Mouse (Mus musculus) heart, postnatal 0 days (tissue): ENCODE data around the gene Lrp5. TPM values are rescaled to one million over a fixed set of nuclear protein-coding genes. Genes with fewer than 3 reads are reported as not detected.

ENCODE experiments used
- ATAC-seq: fragments of 200-750 bp; cut with Nextera tagmentation; 2 replicates; pipeline ENCODE4 v1.8.0; 2017; ENCODE audit warnings: low read depth, moderate number of reproducible peaks, moderate library complexity; ENCODE audit not compliant: insufficient read depth
- DNase-seq: peaks from one replicate; pipeline ENCODE4 v3.0.0-alpha.2; 2016; ENCODE audit warnings: low spot score
- H3K27ac ChIP-seq: fragments of 300-500 bp; sonication (generic); 2 replicates; pipeline ENCODE4 v1.5.1; 2014; ENCODE audit warnings: low read depth, mild to moderate bottlenecking
- H3K27me3 ChIP-seq: fragments of 300-500 bp; sonication (generic); 2 replicates; pipeline ENCODE4 v1.6.1; 2014; ENCODE audit warnings: low read length, mixed read lengths; ENCODE audit not compliant: control insufficient read depth, insufficient read depth
- H3K36me3 ChIP-seq: fragments of 300-500 bp; sonication (generic); replicated peaks from 2 replicates; pipeline ENCODE4 v1.6.1; 2014; ENCODE audit warnings: low read length, mixed read lengths; ENCODE audit not compliant: control insufficient read depth, insufficient read depth
- H3K4me1 ChIP-seq: fragments of 300-500 bp; sonication (generic); 2 replicates; pipeline ENCODE4 v1.6.1; 2014; ENCODE audit warnings: antibody characterized with exemption; ENCODE audit not compliant: control insufficient read depth, insufficient read depth
- H3K4me2 ChIP-seq: fragments of 300-500 bp; sonication (generic); 2 replicates; pipeline ENCODE4 v1.6.1; 2014; ENCODE audit warnings: low read depth, mild to moderate bottlenecking, low read length, moderate library complexity
- H3K4me3 ChIP-seq: fragments of 300-500 bp; sonication (generic); 2 replicates; pipeline ENCODE4 v1.5.1; 2014; ENCODE audit warnings: low read depth, low read length
- H3K9ac ChIP-seq: fragments of 300-500 bp; sonication (generic); replicated peaks from 2 replicates; pipeline ENCODE4 v1.6.1; 2014; ENCODE audit warnings: low read depth, low read length, mixed read lengths
- H3K9me3 ChIP-seq: fragments of 300-500 bp; sonication (generic); replicated peaks from 2 replicates; pipeline ENCODE4 v1.6.1; 2016; ENCODE audit warnings: low read length; ENCODE audit not compliant: control insufficient read depth
- CTCF ChIP-seq: IDR thresholded peaks from 2 replicates; pipeline ENCODE4 v1.5.1; 2016; ENCODE audit warnings: antibody characterized with exemption, control low read depth, low read depth
- EP300 ChIP-seq: IDR thresholded peaks from 2 replicates; pipeline ENCODE4 v1.6.1; 2016; ENCODE audit warnings: antibody characterized with exemption, low read depth
- WGBS: fragments of 180-500 bp; shearing (Covaris S2); extraction: QIAGEN DNeasy Blood & Tissue Kit; methylation state at CpG from one replicate; pipeline ENCODE4 v1.1.7; 2014; 5-methylcytosine and 5-hydroxymethylcytosine counted together
- polyA plus RNA-seq: library from polyadenylated mRNA; unstranded; fragments of >200 nt; fragmentation: Nextera tagmentation; extraction: Ambion mirVana; gene quantifications from 2 replicates; pipeline ENCODE4 v1.2.1, GENCODE M21; 2015
- total RNA-seq: library from RNA; depleted of rRNA; stranded (reverse); fragments of >200 nt; gene quantifications from 2 replicates; pipeline ENCODE4 v1.2.3, GENCODE M21; 2014; ENCODE audit warnings: low replicate concordance

The Lrp5 gene
- total and polyA plus RNA-seq, 2 experiments from 2014 or later = 1.9 to 28.0 TPM

- no peak overlapping the region for H3K27ac ChIP-seq
- H3K4me2 ChIP-seq = no peak overlapping the region
- H3K4me1 ChIP-seq = peaks cover 5% of the 10 kb centered on the region; the same call in 1 of the 2 replicates
- H3K9ac ChIP-seq = no peak overlapping the region
- TF ChIP-seq EP300 (no peak), CTCF (no peak)
- ATAC-seq = no peak
- no peaks in the 10 kb centered on the region for H3K9me3 ChIP-seq
- no peak for DNase-seq
- H3K4me3 ChIP-seq = no peak overlapping the region
- H3K36me3 ChIP-seq = 0 out of 2 replicates have a peak, but pooled peaks cover 2% of the 10 kb centered on the region
- no peaks in the 10 kb centered on the region for H3K27me3 ChIP-seq
- 75% methylated on average over 2 of the region's 2 CpGs for WGBS
Observed at GRCm38 (mm10) chr19:3710436-3710835, 24.1 kb upstream of the Lrp5 start.

- DNase-seq (no peak), ATAC-seq (no peak)
- Histone ChIP-seq H3K9me3 (no peaks in the 10 kb centered on the region), H3K4me1 (peaks cover 5% of the 10 kb centered on the region; the same call in 1 of the 2 replicates), H3K4me3 (peak overlapping the region; percentile 70), H3K4me2 (peak overlapping the region; percentile 88), H3K9ac (no peak overlapping the region), H3K36me3 (no peaks in the 10 kb centered on the region), H3K27ac (no peak overlapping the region), H3K27me3 (no peaks in the 10 kb centered on the region)
- no peak for TF ChIP-seq EP300
- no peak for TF ChIP-seq CTCF
- 39% methylated on average over 10 of the region's 10 CpGs for WGBS
Observed at GRCm38 (mm10) chr19:3709013-3709787, 22.8 kb upstream of the Lrp5 start.

- DNase-seq (peak; percentile 95), ATAC-seq (peak; percentile 98)
- peak within 1 kb of the TSS; percentile 73 for H3K27ac ChIP-seq
- TF ChIP-seq EP300 (no peak), CTCF (no peak)
- H3K9ac ChIP-seq = peak within 1 kb of the TSS; percentile 68
- no peaks in the 10 kb centered on the region for H3K27me3 ChIP-seq
- H3K36me3 ChIP-seq = no peaks in the 10 kb centered on the region
- peaks cover 5% of the 10 kb centered on the region; the same call in 1 of the 2 replicates for H3K4me1 ChIP-seq
- peak within 1 kb of the TSS; percentile 70 for H3K4me3 ChIP-seq
- no peaks in the 10 kb centered on the region for H3K9me3 ChIP-seq
- H3K4me2 ChIP-seq = peak within 1 kb of the TSS; percentile 88
- WGBS = under 1% methylated on average over 61 of the region's 61 CpGs
Observed at GRCm38 (mm10) chr19:3708078-3709012, 22.0 kb upstream of the Lrp5 start, which contains the start of gene 1810055G02Rik. TSS of gene 1810055G02Rik (plus strand) at chr19:3708293.

GRCm38 (mm10) chr19:3707553-3707952 is 21.2 kb upstream of the Lrp5 start:
- TF ChIP-seq EP300 = no peak
- TF ChIP-seq CTCF = no peak
- DNase-seq (no peak), ATAC-seq (no peak)
- H3K9ac ChIP-seq = peak overlapping the region; percentile 51
- H3K9me3 ChIP-seq = no peaks in the 10 kb centered on the region
- peak overlapping the region; percentile 58 for H3K27ac ChIP-seq
- 35% methylated on average over 10 of the region's 10 CpGs for WGBS
- peak overlapping the region; percentile 88 for H3K4me2 ChIP-seq
- peak overlapping the region; percentile 70 for H3K4me3 ChIP-seq
- H3K27me3 ChIP-seq = no peaks in the 10 kb centered on the region
- peaks cover 5% of the 10 kb centered on the region; the same call in 1 of the 2 replicates for H3K4me1 ChIP-seq
- H3K36me3 ChIP-seq = no peaks in the 10 kb centered on the region

GRCm38 (mm10) chr19:3706258-3706657 is 19.9 kb upstream of the Lrp5 start:
- no peaks in the 10 kb centered on the region for H3K27me3 ChIP-seq

More at GRCm38 (mm10) chr19:3706258-3706657, 19.9 kb upstream of the Lrp5 start:
- Histone ChIP-seq H3K4me1 (peaks cover 5% of the 10 kb centered on the region; the same call in 1 of the 2 replicates), H3K27ac (no peak overlapping the region), H3K9ac (no peak overlapping the region), H3K36me3 (no peaks in the 10 kb centered on the region), H3K9me3 (no peaks in the 10 kb centered on the region), H3K4me2 (no peak overlapping the region), H3K4me3 (no peak overlapping the region)
- DNase-seq (no peak), ATAC-seq (no peak)
- no peak for TF ChIP-seq CTCF
- no peak for TF ChIP-seq EP300
- WGBS = 50% methylated on average over 1 of the region's 1 CpGs
